Mouse (Mus musculus) midbrain, embryonic 12.5 days (tissue): ENCODE measurements at regions not wholly inside any gene's neighbourhood (a gene's known extent, or its start where the extent isn't known, plus 50 kb on each side); places are given as distances from the start of the nearest gene placed in this dataset.
"Not testable (repeated sequence)": the region's sequence is repeated elsewhere in the genome, so short reads cannot be mapped to it uniquely, and the experiment has no call there.

Experiments
- ATAC-seq: fragments of 200-750 bp; cut with Nextera tagmentation; 2 replicates; pipeline ENCODE4 v1.8.0; 2017; ENCODE audit warnings: low read depth, moderate TSS enrichment, moderate library complexity; ENCODE audit not compliant: low FRiP score
- H3K27ac ChIP-seq: fragments of 300-500 bp; sonication (generic); replicated peaks from 2 replicates; pipeline ENCODE4 v1.5.1; 2016; ENCODE audit warnings: mild to moderate bottlenecking
- H3K27me3 ChIP-seq: fragments of 300-500 bp; sonication (generic); 2 replicates; pipeline ENCODE4 v1.6.1; 2016; ENCODE audit warnings: mild to moderate bottlenecking
- H3K36me3 ChIP-seq: fragments of 300-500 bp; sonication (generic); 2 replicates; pipeline ENCODE4 v1.6.1; 2016
- H3K4me1 ChIP-seq: fragments of 300-500 bp; sonication (generic); 2 replicates; pipeline ENCODE4 v1.6.1; 2016
- H3K4me2 ChIP-seq: fragments of 300-500 bp; sonication (generic); replicated peaks from 2 replicates; pipeline ENCODE4 v1.6.1; 2016; ENCODE audit warnings: mild to moderate bottlenecking, moderate library complexity
- H3K4me3 ChIP-seq: fragments of 300-500 bp; sonication (generic); 2 replicates; pipeline ENCODE4 v1.5.1; 2016; ENCODE audit warnings: mild to moderate bottlenecking
- H3K9ac ChIP-seq: fragments of 300-500 bp; sonication (generic); replicated peaks from 2 replicates; pipeline ENCODE4 v1.6.1; 2016; ENCODE audit warnings: mild to moderate bottlenecking, moderate library complexity
- H3K9me3 ChIP-seq: fragments of 300-500 bp; sonication (generic); 2 replicates; pipeline ENCODE4 v1.6.1; 2016; ENCODE audit warnings: mild to moderate bottlenecking
- WGBS: fragments of 180-500 bp; shearing (Covaris S2); methylation state at CpG from one replicate; pipeline ENCODE4 v1.1.7; 2016; 5-methylcytosine and 5-hydroxymethylcytosine counted together

- H3K36me3 ChIP-seq, result no peaks in the 10 kb centered on the region
- ATAC-seq, result no peak
- no peak overlapping the region for H3K4me2 ChIP-seq
- H3K27me3 ChIP-seq, result no peaks in the 10 kb centered on the region
- no peak overlapping the region for H3K9ac ChIP-seq
- WGBS, result 83% methylated on average over 3 of the region's 3 CpGs
- no peak overlapping the region for H3K27ac ChIP-seq
- no peaks in the 10 kb centered on the region for H3K4me1 ChIP-seq
- no peaks in the 10 kb centered on the region for H3K9me3 ChIP-seq
- no peak overlapping the region for H3K4me3 ChIP-seq
Observed at GRCm38 (mm10) chr1:105925617-105926370, 64.4 kb upstream of the Zcchc2 start.

GRCm38 (mm10) chr1:105926871-105927270 is 63.3 kb upstream of the Zcchc2 start:
- no peak overlapping the region for H3K9ac ChIP-seq
- H3K27ac ChIP-seq, result no peak overlapping the region
- WGBS, result 87% methylated on average over 2 of the region's 2 CpGs
- no peaks in the 10 kb centered on the region for H3K4me1 ChIP-seq
- H3K9me3 ChIP-seq, result no peaks in the 10 kb centered on the region
- H3K4me2 ChIP-seq, result no peak overlapping the region
- H3K27me3 ChIP-seq, result no peaks in the 10 kb centered on the region
- no peak for ATAC-seq
- no peak overlapping the region for H3K4me3 ChIP-seq
- no peaks in the 10 kb centered on the region for H3K36me3 ChIP-seq

- Histone ChIP-seq H3K4me2 (no peak overlapping the region), H3K4me1 (no peaks in the 10 kb centered on the region), H3K4me3 (no peak overlapping the region), H3K9me3 (no peaks in the 10 kb centered on the region), H3K36me3 (no peaks in the 10 kb centered on the region), H3K9ac (no peak overlapping the region), H3K27me3 (no peaks in the 10 kb centered on the region), H3K27ac (no peak overlapping the region)
- ATAC-seq, result no peak
Observed at GRCm38 (mm10) chr1:105930841-105931240, 59.4 kb upstream of the Zcchc2 start.

- WGBS, result 92% methylated on average over 2 of the region's 2 CpGs
- H3K27me3 ChIP-seq, H3K4me3 ChIP-seq, H3K4me1 ChIP-seq, H3K9ac ChIP-seq, ATAC-seq, H3K4me2 ChIP-seq, H3K36me3 ChIP-seq, H3K27ac ChIP-seq, H3K9me3 ChIP-seq: not testable (repeated sequence)
Observed at GRCm38 (mm10) chr1:105934171-105934570, 56.0 kb upstream of the Zcchc2 start.
